In genomic region chr2:158613541-158614417, GRCm38 (mm10) we compare ENCODE assay signal across 8 mouse cellular contexts. TPM values are rescaled to one million over a fixed set of nuclear protein-coding genes. Genes with fewer than 3 reads are reported as not detected.
DNase-seq lines count a peak whose midpoint lies in the region; ATAC-seq and TF ChIP-seq lines count a peak whose summit lies in the region.

No protein-coding gene starts in this region.

- no peaks in the 10 kb centered on the region for H3K36me3 ChIP-seq in G1E (replicated peaks)
- no peaks in the 10 kb centered on the region for H3K36me3 ChIP-seq in heart, embryonic 11.5 days (ENCODE audit: control insufficient read depth, insufficient read depth, low read length)

- H3K27me3 ChIP-seq in G1E (ENCODE audit: insufficient read depth, low read length): peaks cover 66% of the 10 kb centered on the region
- peaks cover 98% of the 10 kb centered on the region for H3K27me3 ChIP-seq in heart, embryonic 11.5 days (ENCODE audit: control insufficient read depth, insufficient read depth, low read length)

- 4% methylated on average over 53 of the region's 53 CpGs for WGBS in heart, embryonic 11.5 days (ENCODE audit: insufficient replicate concordance)

- no peak overlapping the region for H3K27ac ChIP-seq in heart, embryonic 11.5 days (ENCODE audit: low read depth, low read length)

- H3K4me2 ChIP-seq in heart, embryonic 11.5 days: peak overlapping the region; percentile 22; the same call in 1 of the 2 replicates

- DNase-seq in 416B (ENCODE audit: low read depth) (peak; percentile 64), G1E (ENCODE audit: low spot score) (no peak)
- DNase-seq in cerebellum, postnatal 36 days: peak; percentile 37 to 45
- peak; percentile 55 to 62 for DNase-seq in layer of hippocampus, adult 8-10 months (ENCODE audit: low spot score in 2 of 2)
- DNase-seq in lung, postnatal 10 days: peak; percentile 52
- DNase-seq in retina, embryonic 14.5 days (ENCODE audit: low spot score): peak; percentile 92
- DNase-seq in thymus, postnatal 36 days: peak; percentile 74 to 79

- H3K9ac ChIP-seq in heart, embryonic 11.5 days (ENCODE audit: low read depth, low read length): no peak overlapping the region

- peaks cover 22% of the 10 kb centered on the region for H3K4me1 ChIP-seq in G1E (ENCODE audit: insufficient read depth, low read depth, low read length)
- peaks cover 8% of the 10 kb centered on the region; the same call in 1 of the 2 replicates for H3K4me1 ChIP-seq in heart, embryonic 11.5 days (ENCODE audit: control insufficient read depth, insufficient read depth, low read length)

- peak; percentile 6; the same call in 1 of the 2 replicates for TF ChIP-seq CTCF in G1E (IDR thresholded peaks at IDR 0.05; ENCODE audit: low read depth, low read length)

- no peak for ATAC-seq in G1E (ENCODE audit: extremely low read depth, insufficient number of reproducible peaks, low FRiP score, poor library complexity, severe bottlenecking)
- no peak for ATAC-seq in heart, embryonic 11.5 days (replicated peaks; ENCODE audit: insufficient number of reproducible peaks, low FRiP score, low TSS enrichment)

- H3K9me3 ChIP-seq in G1E (replicated peaks): peaks cover 53% of the 10 kb centered on the region
- H3K9me3 ChIP-seq in heart, embryonic 11.5 days (replicated peaks; ENCODE audit: control insufficient read depth, low read length): no peaks in the 10 kb centered on the region

- H3K4me3 ChIP-seq in G1E (ENCODE audit: low read depth, low read length): peak overlapping the region; percentile 34; the same call in 1 of the 2 replicates
- H3K4me3 ChIP-seq in heart, embryonic 11.5 days (ENCODE audit: low read depth, low read length): peak overlapping the region; percentile 25; the same call in 1 of the 2 replicates

RNA-seq across cellular contexts. Expression of gene Slc32a1, which starts 3.2 kb away (rescaled TPM):
- not detected in 2 replicates for total RNA-seq in G1E (2014; fragmentation: Nextera tagmentation)
- total RNA-seq in G1E (2017): not detected in 2 replicates
- polyA plus RNA-seq in G1E (2012): 0.02 TPM in 1 of 2 replicates, not detected in the other
- polyA plus RNA-seq in heart, embryonic 11.5 days (2014; fragmentation: Nextera tagmentation; extraction: Ambion mirVana): 0.07 and 0.10 TPM in 2 replicates
- 10 to 100 TPM; 62.7 to 69.9 (median 64.8) TPM for total RNA-seq in layer of hippocampus, adult 8-10 months (2022)

RNA-seq across cellular contexts. Expression of gene Actr5, which starts 10.9 kb away (rescaled TPM):
- total RNA-seq in G1E (2014; fragmentation: Nextera tagmentation): 22.5 and 24.7 TPM in 2 replicates
- total RNA-seq in G1E (2017): 20.2 and 22.5 TPM in 2 replicates
- 18.2 and 19.7 TPM in 2 replicates for polyA plus RNA-seq in G1E (2012)
- polyA plus RNA-seq in heart, embryonic 11.5 days (2014; fragmentation: Nextera tagmentation; extraction: Ambion mirVana): 8.7 and 8.8 TPM in 2 replicates
- 10 to 100 TPM; 14.3 to 15.1 (median 14.7) TPM for total RNA-seq in layer of hippocampus, adult 8-10 months (2022)

RNA-seq across cellular contexts. Expression of gene Ppp1r16b, which starts 51.4 kb away (rescaled TPM):
- total RNA-seq in G1E (2014; fragmentation: Nextera tagmentation): 0.34 and 0.75 TPM in 2 replicates
- total RNA-seq in G1E (2017): 0.06 and 0.16 TPM in 2 replicates
- not detected in 2 replicates for polyA plus RNA-seq in G1E (2012)
- polyA plus RNA-seq in heart, embryonic 11.5 days (2014; fragmentation: Nextera tagmentation; extraction: Ambion mirVana): 4.5 TPM in 2 replicates
- 100 to 1,000 TPM; 118 to 142 (median 128) TPM for total RNA-seq in layer of hippocampus, adult 8-10 months (2022)

Comparison
In these comparisons a context has a peak if more than half of its experiments do, and no peak if none do; other contexts are left out.
1. RNA of gene Slc32a1, which starts 3.2 kb away (total RNA-seq): 62.7 to 69.9 TPM in layer of hippocampus, adult 8-10 months; not detected in G1E; every median in the first group is over 10 times any median in the second.
2. RNA of gene Ppp1r16b, which starts 51.4 kb away (total RNA-seq): 118 to 142 TPM in layer of hippocampus, adult 8-10 months; 0.06 to 0.75 TPM in G1E; every median in the first group is over 10 times any median in the second.